Mouse (Mus musculus): ENCODE results near the gene Dnah3. TPM values are rescaled to one million over a fixed set of nuclear protein-coding genes. Genes with fewer than 3 reads are reported as not detected.
A peak's percentile ranks its signal among the peaks of the same experiment; 100 is the strongest.

Gene Dnah3
- polyA plus RNA-seq, 1 experiment from 2014 or later = 0.12 TPM

GRCm38 (mm10) chr7:120080177-120080576 is 14.9 kb downstream of the Dnah3 start:
- Histone ChIP-seq H3K27me3 (ENCODE audit: control insufficient read depth, insufficient read depth, low read length) (no peaks in the 10 kb centered on the region), H3K4me1 (ENCODE audit: control insufficient read depth, insufficient read depth, low read length) (no peaks in the 10 kb centered on the region), H3K4me3 (ENCODE audit: low read length) (no peak overlapping the region), H3K9ac (ENCODE audit: low read length) (no peak overlapping the region), H3K27ac (ENCODE audit: low read length) (no peak overlapping the region), H3K36me3 (ENCODE audit: control insufficient read depth, insufficient read depth) (no peaks in the 10 kb centered on the region), H3K9me3 (replicated peaks; ENCODE audit: control insufficient read depth, low read length) (no peaks in the 10 kb centered on the region), H3K4me2 (ENCODE audit: low read depth, low read length) (no peak overlapping the region)
- 65% methylated on average over 3 of the region's 3 CpGs for whole genome bisulfite sequencing
- no peak for ATAC-seq (replicated peaks; ENCODE audit: extremely low read depth, insufficient read depth, low FRiP score)

- no peak overlapping the region for H3K9ac ChIP-seq (ENCODE audit: low read length)
- WGBS = 26% methylated on average over 3 of the region's 3 CpGs
- no peaks in the 10 kb centered on the region for H3K36me3 ChIP-seq (ENCODE audit: control insufficient read depth, insufficient read depth)
- H3K27me3 ChIP-seq (ENCODE audit: control insufficient read depth, insufficient read depth, low read length) = no peaks in the 10 kb centered on the region
- H3K4me1 ChIP-seq (ENCODE audit: control insufficient read depth, insufficient read depth, low read length) = no peaks in the 10 kb centered on the region
- H3K4me3 ChIP-seq (ENCODE audit: low read length) = no peak overlapping the region
- H3K4me2 ChIP-seq (ENCODE audit: low read depth, low read length) = no peak overlapping the region
- H3K9me3 ChIP-seq (replicated peaks; ENCODE audit: control insufficient read depth, low read length) = no peaks in the 10 kb centered on the region
- H3K27ac ChIP-seq (ENCODE audit: low read length) = no peak overlapping the region
- ATAC-seq (replicated peaks; ENCODE audit: extremely low read depth, insufficient read depth, low FRiP score) = no peak
Measured at GRCm38 (mm10) chr7:120069164-120069563, 25.9 kb downstream of the Dnah3 start.

- 85% methylated on average over 3 of the region's 3 CpGs for WGBS
- Histone ChIP-seq H3K4me2 (ENCODE audit: low read depth, low read length) (no peak overlapping the region), H3K4me1 (ENCODE audit: control insufficient read depth, insufficient read depth, low read length) (no peaks in the 10 kb centered on the region), H3K9me3 (replicated peaks; ENCODE audit: control insufficient read depth, low read length) (no peaks in the 10 kb centered on the region), H3K36me3 (ENCODE audit: control insufficient read depth, insufficient read depth) (no peaks in the 10 kb centered on the region), H3K4me3 (ENCODE audit: low read length) (no peak overlapping the region), H3K9ac (ENCODE audit: low read length) (no peak overlapping the region), H3K27ac (ENCODE audit: low read length) (no peak overlapping the region), H3K27me3 (ENCODE audit: control insufficient read depth, insufficient read depth, low read length) (no peaks in the 10 kb centered on the region)
- ATAC-seq (replicated peaks; ENCODE audit: extremely low read depth, insufficient read depth, low FRiP score) = no peak
Measured at GRCm38 (mm10) chr7:120068114-120068513, 27.0 kb downstream of the Dnah3 start.

GRCm38 (mm10) chr7:120064045-120064444 is 31.0 kb downstream of the Dnah3 start:
- H3K4me1 ChIP-seq (ENCODE audit: control insufficient read depth, insufficient read depth, low read length) = no peaks in the 10 kb centered on the region
- 78% methylated on average over 1 of the region's 1 CpGs for WGBS
- H3K4me3 ChIP-seq (ENCODE audit: low read length) = no peak overlapping the region
- H3K27me3 ChIP-seq (ENCODE audit: control insufficient read depth, insufficient read depth, low read length) = no peaks in the 10 kb centered on the region
- H3K36me3 ChIP-seq (ENCODE audit: control insufficient read depth, insufficient read depth) = no peaks in the 10 kb centered on the region
- no peak overlapping the region for H3K4me2 ChIP-seq (ENCODE audit: low read depth, low read length)
- H3K9me3 ChIP-seq (replicated peaks; ENCODE audit: control insufficient read depth, low read length) = no peaks in the 10 kb centered on the region
- H3K9ac ChIP-seq (ENCODE audit: low read length) = no peak overlapping the region
- H3K27ac ChIP-seq (ENCODE audit: low read length) = no peak overlapping the region
- no peak for ATAC-seq (replicated peaks; ENCODE audit: extremely low read depth, insufficient read depth, low FRiP score)

- ATAC-seq (replicated peaks; ENCODE audit: extremely low read depth, insufficient read depth, low FRiP score) = no peak
- H3K27ac ChIP-seq (ENCODE audit: low read length) = no peak overlapping the region
- WGBS = 74% methylated on average over 3 of the region's 3 CpGs
- H3K4me1 ChIP-seq (ENCODE audit: control insufficient read depth, insufficient read depth, low read length) = peaks cover 12% of the 10 kb centered on the region
- H3K36me3 ChIP-seq (ENCODE audit: control insufficient read depth, insufficient read depth) = no peaks in the 10 kb centered on the region
- no peaks in the 10 kb centered on the region for H3K9me3 ChIP-seq (replicated peaks; ENCODE audit: control insufficient read depth, low read length)
- H3K27me3 ChIP-seq (ENCODE audit: control insufficient read depth, insufficient read depth, low read length) = no peaks in the 10 kb centered on the region
- H3K4me2 ChIP-seq (ENCODE audit: low read depth, low read length) = no peak overlapping the region
- H3K9ac ChIP-seq (ENCODE audit: low read length) = no peak overlapping the region
- H3K4me3 ChIP-seq (ENCODE audit: low read length) = no peak overlapping the region
Measured at GRCm38 (mm10) chr7:120055479-120055878, 39.6 kb downstream of the Dnah3 start.

- 2% methylated on average over 2 of the region's 2 CpGs for WGBS
- no peaks in the 10 kb centered on the region for H3K27me3 ChIP-seq (ENCODE audit: control insufficient read depth, insufficient read depth, low read length)
- ATAC-seq (replicated peaks; ENCODE audit: extremely low read depth, insufficient read depth, low FRiP score) = no peak; the same call in 1 of the 2 replicates
- no peaks in the 10 kb centered on the region for H3K9me3 ChIP-seq (replicated peaks; ENCODE audit: control insufficient read depth, low read length)
- 0 out of 2 replicates have a peak overlapping the region, but pooled peaks have one; percentile 17 for H3K4me2 ChIP-seq (ENCODE audit: low read depth, low read length)
- H3K36me3 ChIP-seq (ENCODE audit: control insufficient read depth, insufficient read depth) = no peaks in the 10 kb centered on the region
- peaks cover 12% of the 10 kb centered on the region for H3K4me1 ChIP-seq (ENCODE audit: control insufficient read depth, insufficient read depth, low read length)
- no peak overlapping the region for H3K4me3 ChIP-seq (ENCODE audit: low read length)
- H3K27ac ChIP-seq (ENCODE audit: low read length) = peak overlapping the region; percentile 65
- H3K9ac ChIP-seq (ENCODE audit: low read length) = no peak overlapping the region
Measured at GRCm38 (mm10) chr7:120054016-120054415, 41.1 kb downstream of the Dnah3 start.

GRCm38 (mm10) chr7:120050447-120050846 is 44.6 kb downstream of the Dnah3 start:
- Histone ChIP-seq H3K4me3 (ENCODE audit: low read length) (no peak overlapping the region), H3K27ac (ENCODE audit: low read length) (no peak overlapping the region), H3K9me3 (replicated peaks; ENCODE audit: control insufficient read depth, low read length) (no peaks in the 10 kb centered on the region), H3K27me3 (ENCODE audit: control insufficient read depth, insufficient read depth, low read length) (no peaks in the 10 kb centered on the region), H3K9ac (ENCODE audit: low read length) (no peak overlapping the region), H3K36me3 (ENCODE audit: control insufficient read depth, insufficient read depth) (no peaks in the 10 kb centered on the region), H3K4me2 (ENCODE audit: low read depth, low read length) (no peak overlapping the region), H3K4me1 (ENCODE audit: control insufficient read depth, insufficient read depth, low read length) (peaks cover 12% of the 10 kb centered on the region)
- no peak for ATAC-seq (replicated peaks; ENCODE audit: extremely low read depth, insufficient read depth, low FRiP score)

GRCm38 (mm10) chr7:120043990-120044389 is 51.1 kb downstream of the Dnah3 start:
- ATAC-seq (replicated peaks; ENCODE audit: extremely low read depth, insufficient read depth, low FRiP score) = no peak
- Histone ChIP-seq H3K4me2 (ENCODE audit: low read depth, low read length) (no peak overlapping the region), H3K9me3 (replicated peaks; ENCODE audit: control insufficient read depth, low read length) (peaks cover 4% of the 10 kb centered on the region; the same call in 1 of the 2 replicates), H3K9ac (ENCODE audit: low read length) (no peak overlapping the region), H3K4me1 (ENCODE audit: control insufficient read depth, insufficient read depth, low read length) (no peaks in the 10 kb centered on the region), H3K36me3 (ENCODE audit: control insufficient read depth, insufficient read depth) (no peaks in the 10 kb centered on the region), H3K27me3 (ENCODE audit: control insufficient read depth, insufficient read depth, low read length) (no peaks in the 10 kb centered on the region), H3K4me3 (ENCODE audit: low read length) (no peak overlapping the region), H3K27ac (ENCODE audit: low read length) (no peak overlapping the region)
- WGBS = 89% methylated on average over 3 of the region's 3 CpGs

GRCm38 (mm10) chr7:120036422-120036821 is 58.7 kb downstream of the Dnah3 start:
- no peak for ATAC-seq (replicated peaks; ENCODE audit: extremely low read depth, insufficient read depth, low FRiP score)
- 49% methylated on average over 5 of the region's 5 CpGs for WGBS
- peaks cover 3% of the 10 kb centered on the region; the same call in 1 of the 2 replicates for H3K9me3 ChIP-seq (replicated peaks; ENCODE audit: control insufficient read depth, low read length)

More at GRCm38 (mm10) chr7:120036422-120036821, 58.7 kb downstream of the Dnah3 start:
- no peaks in the 10 kb centered on the region for H3K36me3 ChIP-seq (ENCODE audit: control insufficient read depth, insufficient read depth)
- no peaks in the 10 kb centered on the region for H3K4me1 ChIP-seq (ENCODE audit: control insufficient read depth, insufficient read depth, low read length)
- no peak overlapping the region for H3K27ac ChIP-seq (ENCODE audit: low read length)
- no peaks in the 10 kb centered on the region for H3K27me3 ChIP-seq (ENCODE audit: control insufficient read depth, insufficient read depth, low read length)
- H3K9ac ChIP-seq (ENCODE audit: low read length) = no peak overlapping the region
- H3K4me3 ChIP-seq (ENCODE audit: low read length) = no peak overlapping the region
- H3K4me2 ChIP-seq (ENCODE audit: low read depth, low read length) = no peak overlapping the region
